Mouse (Mus musculus) midbrain, embryonic 10.5 days (tissue): ENCODE results near the gene B3galnt2. TPM values are rescaled to one million over a fixed set of nuclear protein-coding genes. Genes with fewer than 3 reads are reported as not detected.

Source experiments
- DNase-seq: peaks from one replicate; pipeline ENCODE4 v3.0.0-alpha.2; 2017; ENCODE audit warnings: low spot score
- H3K27ac ChIP-seq: fragments of 300-500 bp; sonication (generic); replicated peaks from 2 replicates; pipeline ENCODE4 v1.5.1; 2016; ENCODE audit warnings: mild to moderate bottlenecking
- H3K27me3 ChIP-seq: fragments of 300-500 bp; sonication (generic); 2 replicates; pipeline ENCODE4 v1.6.1; 2016; ENCODE audit warnings: low read depth, mild to moderate bottlenecking; ENCODE audit not compliant: poor library complexity, severe bottlenecking
- H3K36me3 ChIP-seq: fragments of 300-500 bp; sonication (generic); 2 replicates; pipeline ENCODE4 v1.6.1; 2016; ENCODE audit warnings: mild to moderate bottlenecking, moderate library complexity
- H3K4me1 ChIP-seq: fragments of 300-500 bp; sonication (generic); 2 replicates; pipeline ENCODE4 v1.6.1; 2016
- H3K4me3 ChIP-seq: fragments of 300-500 bp; sonication (generic); 2 replicates; pipeline ENCODE4 v1.5.1; 2016; ENCODE audit warnings: mild to moderate bottlenecking, moderate library complexity
- H3K9me3 ChIP-seq: fragments of 300-500 bp; sonication (generic); replicated peaks from 2 replicates; pipeline ENCODE4 v1.6.1; 2016; ENCODE audit warnings: mild to moderate bottlenecking
- WGBS: fragments of 180-500 bp; shearing (Covaris S2); methylation state at CpG from one replicate; pipeline ENCODE4 v1.1.7; 2016; 5-methylcytosine and 5-hydroxymethylcytosine counted together
- polyA plus RNA-seq: library from polyadenylated mRNA; unstranded; fragments of >200 nt; fragmentation: Nextera tagmentation; extraction: Ambion mirVana; gene quantifications from 2 replicates; pipeline ENCODE4 v1.2.1, GENCODE M21; 2016

Gene B3galnt2
- polyA plus RNA-seq, 1 experiment from 2014 or later, result 44.3 TPM

GRCm38 (mm10) chr13:14040186-14040585 is 85.9 kb downstream of the B3galnt2 start:
- Histone ChIP-seq H3K9me3 (no peaks in the 10 kb centered on the region), H3K27ac (peak overlapping the region; percentile 99; the same call in 1 of the 2 replicates), H3K4me1 (peaks cover 18% of the 10 kb centered on the region), H3K36me3 (peaks cover 10% of the 10 kb centered on the region; the same call in 1 of the 2 replicates), H3K4me3 (peak overlapping the region; percentile 82), H3K27me3 (no peaks in the 10 kb centered on the region)
- DNase-seq, result no peak
- 77% methylated on average over 5 of the region's 5 CpGs for WGBS

- no peaks in the 10 kb centered on the region for H3K27me3 ChIP-seq
- H3K27ac ChIP-seq, result no peak overlapping the region
- peaks cover 10% of the 10 kb centered on the region for H3K4me1 ChIP-seq
- H3K36me3 ChIP-seq, result peaks cover 19% of the 10 kb centered on the region
- DNase-seq, result no peak
- no peaks in the 10 kb centered on the region for H3K9me3 ChIP-seq
- no peak overlapping the region for H3K4me3 ChIP-seq
These were observed 89.6 kb downstream of the B3galnt2 start for GRCm38 (mm10) chr13:14043851-14044250.

- Histone ChIP-seq H3K4me1 (peaks cover 8% of the 10 kb centered on the region; the same call in 1 of the 2 replicates), H3K9me3 (no peaks in the 10 kb centered on the region), H3K36me3 (peaks cover 26% of the 10 kb centered on the region), H3K27me3 (no peaks in the 10 kb centered on the region), H3K4me3 (no peak overlapping the region), H3K27ac (no peak overlapping the region)
- no peak for DNase-seq
- 85% methylated on average over 2 of the region's 2 CpGs for WGBS
These were observed 90.3 kb downstream of the B3galnt2 start for GRCm38 (mm10) chr13:14044521-14044920.

Other genes starting within 250 kb of the B3galnt2 start
- gene Gng4, start 170.4 kb upstream of the B3galnt2 start, polyA plus RNA-seq, result 0.53 and 1.4 TPM in 2 replicates
- 50.9 and 65.6 TPM in 2 replicates for gene Tbce, start 85.2 kb downstream of the B3galnt2 start, polyA plus RNA-seq
- 63.3 and 77.4 TPM in 2 replicates for gene Arid4b, start 108.8 kb downstream of the B3galnt2 start, polyA plus RNA-seq
- 58.7 and 67.4 TPM in 2 replicates for gene Ggps1, start 109.0 kb downstream of the B3galnt2 start, polyA plus RNA-seq